Mouse (Mus musculus): ENCODE results near the gene Fance.
A peak's percentile ranks its signal among the peaks of the same experiment; 100 is the strongest.

DNA sequence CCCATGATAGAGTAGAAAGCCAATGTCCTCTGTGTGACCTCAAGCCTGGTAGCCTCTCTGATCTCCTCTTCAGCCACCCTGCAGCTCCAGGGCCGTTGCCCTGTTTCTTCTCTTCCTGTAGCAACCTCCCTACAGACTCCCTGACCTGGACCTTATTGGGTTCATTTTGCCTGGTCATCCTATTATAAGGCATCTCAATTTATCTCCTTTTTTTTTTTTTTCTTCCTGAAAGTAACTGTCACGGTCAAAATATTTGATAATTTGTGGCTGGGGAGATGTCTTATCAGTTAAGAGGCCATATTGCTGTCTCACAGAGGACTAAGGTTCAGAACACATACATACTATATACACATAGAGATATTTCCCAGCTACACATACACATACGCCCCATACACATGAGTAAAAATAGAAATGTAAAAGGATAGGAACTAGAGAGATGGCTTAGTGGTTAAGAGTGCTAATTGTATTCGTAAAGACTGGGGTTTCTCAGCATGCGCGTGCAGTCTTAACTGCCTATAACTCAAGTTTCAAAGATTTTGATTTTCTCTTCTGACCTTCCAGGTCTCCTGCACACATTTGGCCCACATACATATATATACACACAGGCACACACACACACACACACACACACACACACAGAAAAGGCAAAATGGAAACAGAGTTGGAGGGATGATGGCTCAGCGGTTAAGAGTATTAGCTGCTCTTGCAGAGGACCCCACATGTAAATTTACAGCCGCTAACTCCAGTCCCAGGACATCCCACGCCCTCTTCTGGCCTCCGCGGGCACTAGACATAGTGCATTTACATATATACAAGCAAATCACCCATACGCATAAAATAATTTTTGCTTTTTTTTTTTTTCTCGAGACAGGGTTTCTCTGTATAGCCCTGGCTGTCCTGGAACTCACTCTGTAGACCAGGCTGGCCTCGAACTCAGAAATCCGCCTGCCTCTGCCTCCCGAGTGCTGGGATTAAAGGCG, 797 bp upstream of the Fance start:
- TF ChIP-seq CTCF (IDR thresholded peaks at IDR 0.05; ENCODE audit: low read depth) (peak; percentile 43; the same call in 1 of the 2 replicates), EP300 (IDR thresholded peaks at IDR 0.05; ENCODE audit: low read depth) (no peak)

All from liver, embryonic 14.5 days (tissue).